Mouse (Mus musculus): ENCODE measurements around the gene Fam186a.
A peak's percentile ranks its signal among the peaks of the same experiment; 100 is the strongest.

GRCm38 (mm10) chr15:99904333-99904732, 62.5 kb downstream of the Fam186a start:
- TF ChIP-seq POLR2A (IDR thresholded peaks at IDR 0.05; ENCODE audit: borderline replicate concordance, extremely low read depth, low read depth, low read length), result no peak
- peak; percentile 68 for TF ChIP-seq CTCF (IDR thresholded peaks at IDR 0.05; ENCODE audit: insufficient read depth, low read length)
